Mouse (Mus musculus): ENCODE results near the gene Apob. TPM values are rescaled to one million over a fixed set of nuclear protein-coding genes. Genes with fewer than 3 reads are reported as not detected.
A peak's percentile ranks its signal among the peaks of the same experiment; 100 is the strongest.
"Not testable (repeated sequence)": the region's sequence is repeated elsewhere in the genome, so short reads cannot be mapped to it uniquely, and the experiment has no call there.

The Apob gene
- polyA plus RNA-seq, 1 experiment from 2014 or later = 2.3 TPM

- no peak overlapping the region for H3K4me3 ChIP-seq
- H3K9ac ChIP-seq = no peak overlapping the region
- no peaks in the 10 kb centered on the region for H3K27me3 ChIP-seq (replicated peaks)
- H3K4me1 ChIP-seq (replicated peaks) = no peaks in the 10 kb centered on the region
- WGBS = 60% methylated on average over 5 of the region's 5 CpGs
- no peaks in the 10 kb centered on the region for H3K36me3 ChIP-seq
- H3K27ac ChIP-seq (ENCODE audit: poor library complexity, severe bottlenecking) = no peak overlapping the region
- ATAC-seq (ENCODE audit: insufficient number of reproducible peaks, low FRiP score) = no peak
- H3K9me3 ChIP-seq (replicated peaks) = no peaks in the 10 kb centered on the region
- no peak overlapping the region for H3K4me2 ChIP-seq
Observed at GRCm38 (mm10) chr12:7973773-7974322, 3.6 kb upstream of the Apob start.

GRCm38 (mm10) chr12:7978190-7978884, 889 bp downstream of the Apob start:
- no peaks in the 10 kb centered on the region for H3K27me3 ChIP-seq (replicated peaks)
- H3K9ac ChIP-seq = no peak overlapping the region
- H3K4me3 ChIP-seq = no peak overlapping the region
- no peaks in the 10 kb centered on the region for H3K4me1 ChIP-seq (replicated peaks)
- no peaks in the 10 kb centered on the region for H3K36me3 ChIP-seq
- H3K27ac ChIP-seq (ENCODE audit: poor library complexity, severe bottlenecking) = no peak overlapping the region
- ATAC-seq (ENCODE audit: insufficient number of reproducible peaks, low FRiP score) = peak; percentile 53; the same call in 1 of the 2 replicates
- no peak overlapping the region for H3K4me2 ChIP-seq
- H3K9me3 ChIP-seq (replicated peaks) = no peaks in the 10 kb centered on the region
- WGBS = 43% methylated on average over 13 of the region's 13 CpGs

GRCm38 (mm10) chr12:7984411-7984810, 7.0 kb downstream of the Apob start:
- Histone ChIP-seq H3K4me3 (no peak overlapping the region), H3K9ac (no peak overlapping the region), H3K4me1 (replicated peaks) (no peaks in the 10 kb centered on the region), H3K36me3 (no peaks in the 10 kb centered on the region), H3K27ac (ENCODE audit: poor library complexity, severe bottlenecking) (no peak overlapping the region), H3K27me3 (replicated peaks) (no peaks in the 10 kb centered on the region), H3K9me3 (replicated peaks) (no peaks in the 10 kb centered on the region), H3K4me2 (no peak overlapping the region)
- ATAC-seq (ENCODE audit: insufficient number of reproducible peaks, low FRiP score) = no peak
- WGBS = 67% methylated on average over 1 of the region's 1 CpGs

- Histone ChIP-seq H3K4me3 (no peak overlapping the region), H3K4me1 (replicated peaks) (no peaks in the 10 kb centered on the region), H3K9ac (no peak overlapping the region), H3K27ac (ENCODE audit: poor library complexity, severe bottlenecking) (no peak overlapping the region), H3K4me2 (no peak overlapping the region), H3K36me3 (no peaks in the 10 kb centered on the region), H3K27me3 (replicated peaks) (no peaks in the 10 kb centered on the region), H3K9me3 (replicated peaks) (no peaks in the 10 kb centered on the region)
- ATAC-seq (ENCODE audit: insufficient number of reproducible peaks, low FRiP score) = no peak
- 5% methylated on average over 3 of the region's 3 CpGs for WGBS
Observed at GRCm38 (mm10) chr12:7990804-7991203, 13.4 kb downstream of the Apob start.

GRCm38 (mm10) chr12:7991570-7991969, 14.1 kb downstream of the Apob start:
- Histone ChIP-seq H3K36me3 (no peaks in the 10 kb centered on the region), H3K27ac (ENCODE audit: poor library complexity, severe bottlenecking) (no peak overlapping the region), H3K9me3 (replicated peaks) (no peaks in the 10 kb centered on the region), H3K27me3 (replicated peaks) (no peaks in the 10 kb centered on the region), H3K4me1 (replicated peaks) (no peaks in the 10 kb centered on the region), H3K4me3 (no peak overlapping the region), H3K9ac (no peak overlapping the region), H3K4me2 (no peak overlapping the region)
- ATAC-seq (ENCODE audit: insufficient number of reproducible peaks, low FRiP score) = no peak
- WGBS = 21% methylated on average over 1 of the region's 1 CpGs

- H3K4me1 ChIP-seq (replicated peaks) = no peaks in the 10 kb centered on the region
- H3K4me2 ChIP-seq = no peak overlapping the region
- H3K27ac ChIP-seq (ENCODE audit: poor library complexity, severe bottlenecking) = no peak overlapping the region
- H3K4me3 ChIP-seq = no peak overlapping the region
- H3K9ac ChIP-seq = no peak overlapping the region
- 57% methylated on average over 1 of the region's 1 CpGs for WGBS
- no peaks in the 10 kb centered on the region for H3K9me3 ChIP-seq (replicated peaks)
- H3K36me3 ChIP-seq = no peaks in the 10 kb centered on the region
- no peaks in the 10 kb centered on the region for H3K27me3 ChIP-seq (replicated peaks)
- no peak for ATAC-seq (ENCODE audit: insufficient number of reproducible peaks, low FRiP score)
Observed at GRCm38 (mm10) chr12:8020931-8021330, 43.5 kb downstream of the Apob start.

- ATAC-seq (ENCODE audit: insufficient number of reproducible peaks, low FRiP score) = no peak
- no peaks in the 10 kb centered on the region for H3K4me1 ChIP-seq (replicated peaks)
- no peak overlapping the region for H3K9ac ChIP-seq
- H3K27ac ChIP-seq (ENCODE audit: poor library complexity, severe bottlenecking) = no peak overlapping the region
- H3K4me3 ChIP-seq = no peak overlapping the region
- no peaks in the 10 kb centered on the region for H3K27me3 ChIP-seq (replicated peaks)
- H3K9me3 ChIP-seq (replicated peaks) = 0 out of 2 replicates have a peak, but pooled peaks cover 2% of the 10 kb centered on the region
- no peaks in the 10 kb centered on the region for H3K36me3 ChIP-seq
- 82% methylated on average over 7 of the region's 7 CpGs for whole genome bisulfite sequencing
- H3K4me2 ChIP-seq = no peak overlapping the region
Observed at GRCm38 (mm10) chr12:8029520-8029919, 52.1 kb downstream of the Apob start.

- Histone ChIP-seq H3K4me2 (no peak overlapping the region), H3K9me3 (replicated peaks) (0 out of 2 replicates have a peak, but pooled peaks cover 2% of the 10 kb centered on the region), H3K4me1 (replicated peaks) (no peaks in the 10 kb centered on the region), H3K36me3 (no peaks in the 10 kb centered on the region), H3K27me3 (replicated peaks) (no peaks in the 10 kb centered on the region), H3K9ac (no peak overlapping the region), H3K27ac (ENCODE audit: poor library complexity, severe bottlenecking) (no peak overlapping the region), H3K4me3 (no peak overlapping the region)
- no peak for ATAC-seq (ENCODE audit: insufficient number of reproducible peaks, low FRiP score)
- WGBS = 58% methylated on average over 2 of the region's 2 CpGs
Observed at GRCm38 (mm10) chr12:8030057-8030456, 52.6 kb downstream of the Apob start.

- WGBS = 86% methylated on average over 1 of the region's 1 CpGs
- H3K9ac ChIP-seq = not testable (repeated sequence)
Observed at GRCm38 (mm10) chr12:8031169-8031568, 53.7 kb downstream of the Apob start.

GRCm38 (mm10) chr12:8031595-8032358, 54.3 kb downstream of the Apob start:
- no peaks in the 10 kb centered on the region for H3K4me1 ChIP-seq (replicated peaks)
- H3K4me3 ChIP-seq = no peak overlapping the region
- H3K27me3 ChIP-seq (replicated peaks) = no peaks in the 10 kb centered on the region
- no peak overlapping the region for H3K27ac ChIP-seq (ENCODE audit: poor library complexity, severe bottlenecking)
- H3K9me3 ChIP-seq (replicated peaks) = 0 out of 2 replicates have a peak, but pooled peaks cover 2% of the 10 kb centered on the region
- 67% methylated on average over 14 of the region's 14 CpGs for WGBS
- no peak overlapping the region for H3K9ac ChIP-seq
- H3K36me3 ChIP-seq = no peaks in the 10 kb centered on the region
- no peak overlapping the region for H3K4me2 ChIP-seq
- no peak for ATAC-seq (ENCODE audit: insufficient number of reproducible peaks, low FRiP score)

More at GRCm38 (mm10) chr12:8031169-8031568, 53.7 kb downstream of the Apob start:
- H3K27me3 ChIP-seq (replicated peaks); H3K36me3 ChIP-seq; H3K4me2 ChIP-seq; H3K9me3 ChIP-seq (replicated peaks); H3K27ac ChIP-seq (ENCODE audit: poor library complexity, severe bottlenecking); H3K4me3 ChIP-seq; ATAC-seq (ENCODE audit: insufficient number of reproducible peaks, low FRiP score); H3K4me1 ChIP-seq (replicated peaks): not testable (repeated sequence)

- Histone ChIP-seq H3K9me3 (replicated peaks) (0 out of 2 replicates have a peak, but pooled peaks cover 2% of the 10 kb centered on the region), H3K27ac (ENCODE audit: poor library complexity, severe bottlenecking) (no peak overlapping the region), H3K36me3 (no peaks in the 10 kb centered on the region), H3K4me1 (replicated peaks) (no peaks in the 10 kb centered on the region), H3K9ac (no peak overlapping the region), H3K4me2 (no peak overlapping the region), H3K27me3 (replicated peaks) (no peaks in the 10 kb centered on the region), H3K4me3 (no peak overlapping the region)
- no peak for ATAC-seq (ENCODE audit: insufficient number of reproducible peaks, low FRiP score)
- 38% methylated on average over 4 of the region's 4 CpGs for WGBS
Observed at GRCm38 (mm10) chr12:8032359-8032755, 54.9 kb downstream of the Apob start.

Measured in heart, embryonic 12.5 days (tissue).